Mouse (Mus musculus): Measurements from ENCODE around the gene Fasl. TPM values are rescaled to one million over a fixed set of nuclear protein-coding genes. Genes with fewer than 3 reads are reported as not detected.

Fasl gene
- total RNA-seq, 2 experiments from 2014 or later, result 0.28 TPM; not detected in 1

DNA sequence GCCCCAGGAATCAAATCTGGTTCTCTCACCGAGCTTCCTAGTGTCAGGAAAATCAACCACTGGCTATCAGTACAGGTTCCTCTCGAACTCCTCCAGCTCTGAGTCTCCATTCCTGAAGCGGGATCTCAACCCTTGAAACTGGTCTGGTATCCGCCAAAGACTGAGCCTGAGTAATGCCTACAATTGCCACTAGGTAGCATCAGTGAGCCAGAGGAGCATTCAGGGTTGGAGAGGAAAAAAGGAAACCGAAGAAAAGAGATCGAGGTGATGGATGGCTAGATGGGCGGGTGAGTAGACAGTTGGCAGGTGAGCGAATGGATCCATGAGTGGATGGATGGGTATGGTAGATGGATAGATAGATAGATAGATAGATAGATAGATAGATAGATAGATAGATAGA lies 40.2 kb downstream of the Fasl start:
- peak; percentile 42 to 73 for DNase-seq (ENCODE audit: low spot score in 2 of 2)
- no peak overlapping the region for H3K27ac ChIP-seq
- peak; percentile 87 for TF ChIP-seq CTCF (conservative IDR thresholded peaks at IDR 0.05)
- no peak overlapping the region for H3K4me3 ChIP-seq

DNA sequence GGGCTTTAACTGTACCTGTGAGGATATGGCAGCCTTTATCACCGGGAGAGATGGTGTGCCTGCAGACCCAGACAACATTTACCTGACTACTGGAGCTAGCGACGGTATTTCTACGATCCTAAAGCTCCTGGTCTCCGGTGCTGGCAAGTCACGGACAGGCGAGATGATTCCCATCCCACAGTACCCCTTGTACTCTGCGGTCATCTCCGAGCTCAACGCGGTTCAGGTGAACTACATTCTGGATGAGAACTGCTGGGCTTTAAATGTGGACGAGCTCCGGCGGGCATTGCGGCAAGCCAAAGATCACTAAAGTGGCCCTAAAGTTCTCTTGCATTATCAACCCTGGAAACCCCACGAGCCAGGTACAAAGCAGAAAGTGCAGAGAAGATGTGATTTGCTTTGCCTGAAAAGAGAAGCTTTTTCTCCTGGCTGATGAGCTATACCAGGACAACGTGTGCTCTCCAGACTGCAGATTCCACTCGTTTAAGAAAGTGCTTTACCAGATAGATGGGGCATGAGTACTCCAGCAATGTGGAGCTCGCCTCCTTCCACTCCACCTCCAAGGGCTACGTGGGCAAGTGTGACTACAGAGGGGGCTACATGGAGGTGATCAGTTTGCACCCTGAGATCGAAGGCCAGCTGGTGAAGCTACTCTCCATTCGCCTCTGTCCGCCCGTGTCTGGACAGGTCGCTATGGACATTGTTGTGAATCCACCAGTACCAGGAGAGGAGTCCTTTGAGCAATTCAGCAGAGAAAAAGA lies 41.6 kb downstream of the Fasl start:
- Histone ChIP-seq H3K27ac (no peak overlapping the region), H3K4me3 (no peak overlapping the region)
- no peak for TF ChIP-seq CTCF (conservative IDR thresholded peaks at IDR 0.05)
- no peak for DNase-seq (ENCODE audit: low spot score in 2 of 2)

DNA sequence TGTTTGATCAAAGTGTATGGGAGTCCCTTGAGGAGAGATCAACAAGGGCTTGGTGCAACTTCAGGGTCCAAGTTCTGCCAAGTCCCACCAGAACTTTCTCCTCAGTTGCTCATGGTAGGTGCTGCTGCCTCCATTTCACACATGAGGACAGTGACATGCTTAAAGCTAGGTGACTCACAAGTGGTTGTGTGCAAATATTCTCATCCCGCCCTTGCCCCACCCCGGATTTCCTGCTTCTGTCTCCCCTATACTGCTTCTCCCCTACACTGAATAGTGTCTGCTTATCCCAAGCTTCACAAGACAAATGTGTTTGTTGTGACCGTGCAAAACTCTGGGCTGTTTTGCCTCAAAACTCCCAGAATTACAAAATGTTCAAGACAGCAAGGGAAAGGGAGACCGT lies 43.4 kb downstream of the Fasl start:
- no peak overlapping the region for H3K4me3 ChIP-seq
- TF ChIP-seq CTCF (conservative IDR thresholded peaks at IDR 0.05), result no peak
- H3K27ac ChIP-seq, result no peak overlapping the region
- DNase-seq (ENCODE audit: low spot score in 2 of 2), result no peak

- DNase-seq (ENCODE audit: low spot score in 2 of 2), result no peak
- Histone ChIP-seq H3K27ac (no peak overlapping the region), H3K4me3 (no peak overlapping the region)
- TF ChIP-seq CTCF (conservative IDR thresholded peaks at IDR 0.05), result no peak
Observed at GRCm38 (mm10) chr1:161744209-161744608, 44.1 kb downstream of the Fasl start.

GRCm38 (mm10) chr1:161742481-161743267 lies 45.6 kb downstream of the Fasl start:
- DNase-seq (ENCODE audit: low spot score in 2 of 2), result no peak
- no peak overlapping the region for H3K4me3 ChIP-seq
- no peak overlapping the region for H3K27ac ChIP-seq
- TF ChIP-seq CTCF (conservative IDR thresholded peaks at IDR 0.05), result no peak

DNA sequence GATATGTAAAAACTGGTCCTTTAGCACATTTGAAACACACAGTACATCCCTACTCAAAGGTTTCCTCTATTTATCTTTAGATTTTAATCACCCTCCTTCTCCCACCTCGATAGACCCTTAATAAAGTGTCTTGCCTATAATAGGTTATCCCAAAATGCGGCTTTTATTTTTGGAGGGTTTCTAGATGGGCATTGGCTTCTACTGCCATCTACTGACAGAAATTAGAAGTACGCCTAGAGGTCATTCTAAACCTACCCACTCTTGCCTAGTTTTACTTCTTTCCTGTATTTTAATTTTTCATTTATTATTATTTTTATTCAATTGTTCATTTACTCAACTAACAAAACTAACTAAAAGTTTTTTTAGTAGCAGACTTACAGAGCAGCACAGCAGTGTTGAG lies 51.4 kb downstream of the Fasl start:
- H3K4me3 ChIP-seq, result no peak overlapping the region
- peak; percentile 98 for TF ChIP-seq CTCF (conservative IDR thresholded peaks at IDR 0.05)
- H3K27ac ChIP-seq, result no peak overlapping the region
- DNase-seq (ENCODE audit: low spot score in 2 of 2), result peak in 1 of 2 experiments; percentile 17

- H3K27ac ChIP-seq, result no peak overlapping the region
- TF ChIP-seq CTCF (conservative IDR thresholded peaks at IDR 0.05), result no peak
- DNase-seq (ENCODE audit: low spot score in 2 of 2), result no peak
- H3K4me3 ChIP-seq, result no peak overlapping the region
Observed at GRCm38 (mm10) chr1:161736255-161736654, 52.0 kb downstream of the Fasl start.

DNA sequence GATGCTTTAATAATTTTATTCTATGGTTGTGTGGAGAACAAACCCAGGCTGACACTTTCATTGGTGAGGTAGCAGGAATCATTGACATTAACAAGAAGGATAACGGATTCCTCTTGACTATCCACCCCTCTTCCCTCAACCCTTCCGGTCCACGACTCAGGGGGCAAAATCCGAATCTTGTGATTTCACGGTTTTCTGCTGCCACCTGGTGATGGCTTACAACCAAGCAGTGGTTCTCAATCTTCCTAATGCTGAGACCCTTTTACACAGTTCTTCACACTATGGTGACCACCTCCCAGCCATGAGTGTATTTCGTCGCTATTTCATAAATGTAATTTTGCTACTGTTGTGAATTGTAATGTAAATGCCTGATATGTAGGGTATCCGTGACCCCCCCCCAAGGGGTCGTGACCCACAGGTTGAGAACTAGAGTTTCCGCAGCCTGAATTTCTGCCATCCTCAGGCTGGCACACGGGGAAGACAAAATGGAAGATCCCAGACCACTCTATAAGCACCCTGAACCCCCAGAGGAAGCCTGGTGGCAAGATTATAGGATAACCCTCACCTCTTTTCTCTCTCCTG lies 52.7 kb downstream of the Fasl start:
- DNase-seq (ENCODE audit: low spot score in 2 of 2), result no peak
- H3K27ac ChIP-seq, result no peak overlapping the region
- no peak overlapping the region for H3K4me3 ChIP-seq
- TF ChIP-seq CTCF (conservative IDR thresholded peaks at IDR 0.05), result peak; percentile 59

DNA sequence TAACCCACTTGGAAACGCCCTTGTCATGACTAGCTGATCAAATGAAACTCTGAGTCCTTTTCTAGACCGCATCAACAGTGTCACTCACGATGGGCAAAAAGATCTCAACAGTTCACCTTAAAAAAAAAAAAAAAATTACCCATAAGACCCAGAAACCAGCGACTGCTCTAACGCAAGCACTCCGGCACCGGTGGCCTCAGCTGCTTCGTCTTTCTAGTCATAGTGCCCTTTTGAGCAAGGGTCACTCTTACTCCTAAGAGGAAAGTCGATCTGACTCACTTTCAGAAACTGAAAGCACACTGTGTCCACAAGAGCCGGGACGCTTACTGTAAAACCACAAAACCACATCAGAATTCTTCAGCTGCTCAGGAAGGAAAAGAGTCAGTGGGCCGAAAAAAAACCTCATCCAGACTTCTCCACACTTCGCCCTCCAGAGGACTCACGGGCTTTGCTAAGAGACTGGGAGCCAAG lies 53.5 kb downstream of the Fasl start:
- TF ChIP-seq CTCF (conservative IDR thresholded peaks at IDR 0.05), result no peak
- no peak for DNase-seq (ENCODE audit: low spot score in 2 of 2)
- Histone ChIP-seq H3K27ac (no peak overlapping the region), H3K4me3 (no peak overlapping the region)

- TF ChIP-seq CTCF (conservative IDR thresholded peaks at IDR 0.05), result no peak
- Histone ChIP-seq H3K4me3 (no peak overlapping the region), H3K27ac (no peak overlapping the region)
- DNase-seq (ENCODE audit: low spot score in 2 of 2), result no peak
Observed at GRCm38 (mm10) chr1:161734314-161734713, 54.0 kb downstream of the Fasl start.

Other genes with a start within 250 kb of the Fasl start
- gene Suco, start 88.2 kb upstream of the Fasl start, total RNA-seq (2021), result 10 to 100 TPM; 39.7 to 40.9 TPM
- 10 to 100 TPM; 13.3 to 14.5 TPM for gene Pigc, start 180.7 kb upstream of the Fasl start, total RNA-seq (2021)
- gene 4930558K02Rik, start 191.1 kb upstream of the Fasl start, total RNA-seq (2021), result not detected

Measured in layer of hippocampus, adult 2 months (tissue).